Mouse (Mus musculus): Measurements from ENCODE around the gene Stt3b.

- TF ChIP-seq USF1 (IDR thresholded peaks at IDR 0.05; ENCODE audit: low read depth): no peak
- TF ChIP-seq POLR2A (IDR thresholded peaks at IDR 0.05; ENCODE audit: insufficient read length, low read depth): no peak
- TF ChIP-seq MAX (IDR thresholded peaks at IDR 0.05; ENCODE audit: low read depth): no peak
Observed at GRCm38 (mm10) chr9:115260464-115260863, 49.8 kb downstream of the Stt3b start.

Data from myocyte (in vitro differentiated cells).